1 mouse cellular context compared by ENCODE assay signal in genomic region chr2:174116929-174117328, GRCm38 (mm10).
TF ChIP-seq lines count a peak whose summit lies in the region.

No protein-coding gene starts in this region.

TF ChIP-seq in MEL, 35 proteins besides CTCF, POLR2A, EP300 and RAD21 (continued from another document):
- no peak for TF ChIP-seq RCOR1 (IDR thresholded peaks at IDR 0.05; ENCODE audit: low read depth, low read length)
